Mouse (Mus musculus): Measurements from ENCODE around the gene Scube2.

- TF ChIP-seq CTCF (IDR thresholded peaks at IDR 0.05; ENCODE audit: extremely low read depth, insufficient read length, insufficient replicate concordance, low read depth, low read length), result no peak
- no peak for TF ChIP-seq POLR2A (IDR thresholded peaks at IDR 0.05; ENCODE audit: low read depth, low read length)
Measured at GRCm38 (mm10) chr7:109795564-109795963, 69.9 kb downstream of the Scube2 start.

All from small intestine, adult 2 months (tissue).